Mouse (Mus musculus) heart, adult 2 months (tissue): ENCODE measurements around the gene Syce1.

Source experiments
- CTCF ChIP-seq: fragments of 200-600 bp; IDR thresholded peaks from 2 replicates; pipeline ENCODE4 v1.8.1; 2022; ENCODE audit warnings: antibody characterized with exemption, mild to moderate bottlenecking, moderate library complexity
- EP300 ChIP-seq: fragments of 200-500 bp; IDR thresholded peaks from 2 replicates; pipeline ENCODE4 v1.6.1; 2011; ENCODE audit warnings: low read depth, low read length, control low read depth; ENCODE audit not compliant: insufficient read depth
- POLR2A ChIP-seq: fragments of 200-500 bp; IDR thresholded peaks from 2 replicates; pipeline ENCODE4 v1.6.1; 2011; ENCODE audit warnings: mild to moderate bottlenecking, low read depth, low read length, control low read depth; ENCODE audit not compliant: insufficient read depth

- TF ChIP-seq EP300, result no peak
- no peak for TF ChIP-seq POLR2A
- TF ChIP-seq CTCF, result no peak
Observed at GRCm38 (mm10) chr7:140833341-140833740, 45.7 kb upstream of the Syce1 start.
